Mouse (Mus musculus): ENCODE measurements at regions not wholly inside any gene's neighbourhood (a gene's known extent, or its start where the extent isn't known, plus 50 kb on each side); places are given as distances from the start of the nearest gene placed in this dataset.

- Histone ChIP-seq H3K36me3 (ENCODE audit: insufficient read depth, low read length) (no peaks in the 10 kb centered on the region), H3K9me3 (ENCODE audit: low read length) (no peaks in the 10 kb centered on the region), H3K27ac (no peak overlapping the region), H3K4me3 (ENCODE audit: low read length) (no peak overlapping the region), H3K4me2 (ENCODE audit: low read depth, low read length) (no peak overlapping the region), H3K27me3 (ENCODE audit: insufficient read depth, low read length) (no peaks in the 10 kb centered on the region), H3K4me1 (ENCODE audit: insufficient read depth, low read length) (no peaks in the 10 kb centered on the region), H3K9ac (replicated peaks; ENCODE audit: low read length) (no peak overlapping the region)
- no peak for TF ChIP-seq CTCF (IDR thresholded peaks at IDR 0.05; ENCODE audit: low read depth)
- DNase-seq (ENCODE audit: low spot score) (peak; percentile 62), ATAC-seq (no peak)
- WGBS = 58% methylated on average over 7 of the region's 7 CpGs
Observed at GRCm38 (mm10) chr13:60282543-60283251, 105.5 kb upstream of the Gas1 start.

- 82% methylated on average over 11 of the region's 11 CpGs for WGBS
- H3K36me3 ChIP-seq (ENCODE audit: insufficient read depth, low read length) = no peaks in the 10 kb centered on the region
- no peak for TF ChIP-seq CTCF (IDR thresholded peaks at IDR 0.05; ENCODE audit: low read depth)
- H3K4me1 ChIP-seq (ENCODE audit: insufficient read depth, low read length) = no peaks in the 10 kb centered on the region
- H3K4me2 ChIP-seq (ENCODE audit: low read depth, low read length) = no peak overlapping the region
- no peaks in the 10 kb centered on the region for H3K9me3 ChIP-seq (ENCODE audit: low read length)
- no peaks in the 10 kb centered on the region for H3K27me3 ChIP-seq (ENCODE audit: insufficient read depth, low read length)
- no peak overlapping the region for H3K4me3 ChIP-seq (ENCODE audit: low read length)
- ATAC-seq (no peak), DNase-seq (ENCODE audit: low spot score) (no peak)
- no peak overlapping the region for H3K9ac ChIP-seq (replicated peaks; ENCODE audit: low read length)
- H3K27ac ChIP-seq = no peak overlapping the region
Observed at GRCm38 (mm10) chr13:60286525-60287224, 109.5 kb upstream of the Gas1 start.

- Histone ChIP-seq H3K4me3 (ENCODE audit: low read length) (no peak overlapping the region), H3K27ac (no peak overlapping the region), H3K9ac (replicated peaks; ENCODE audit: low read length) (no peak overlapping the region), H3K4me2 (ENCODE audit: low read depth, low read length) (no peak overlapping the region), H3K36me3 (ENCODE audit: insufficient read depth, low read length) (no peaks in the 10 kb centered on the region), H3K9me3 (ENCODE audit: low read length) (no peaks in the 10 kb centered on the region), H3K4me1 (ENCODE audit: insufficient read depth, low read length) (no peaks in the 10 kb centered on the region), H3K27me3 (ENCODE audit: insufficient read depth, low read length) (no peaks in the 10 kb centered on the region)
- ATAC-seq = no peak; the same call in 1 of the 2 replicates
- no peak for TF ChIP-seq CTCF (IDR thresholded peaks at IDR 0.05; ENCODE audit: low read depth)
- 28% methylated on average over 3 of the region's 3 CpGs for WGBS
- peak; percentile 27 for DNase-seq (ENCODE audit: low spot score)
Observed at GRCm38 (mm10) chr13:60289650-60290049, 112.5 kb upstream of the Gas1 start.

GRCm38 (mm10) chr13:60290820-60291219 is 113.7 kb upstream of the Gas1 start:
- DNase-seq (ENCODE audit: low spot score) (no peak), ATAC-seq (no peak)
- H3K36me3 ChIP-seq (ENCODE audit: insufficient read depth, low read length) = no peaks in the 10 kb centered on the region
- no peaks in the 10 kb centered on the region for H3K4me1 ChIP-seq (ENCODE audit: insufficient read depth, low read length)
- no peak overlapping the region for H3K9ac ChIP-seq (replicated peaks; ENCODE audit: low read length)
- H3K27ac ChIP-seq = no peak overlapping the region
- no peak for TF ChIP-seq CTCF (IDR thresholded peaks at IDR 0.05; ENCODE audit: low read depth)
- whole genome bisulfite sequencing = 78% methylated on average over 4 of the region's 4 CpGs
- no peak overlapping the region for H3K4me3 ChIP-seq (ENCODE audit: low read length)
- no peaks in the 10 kb centered on the region for H3K9me3 ChIP-seq (ENCODE audit: low read length)
- H3K27me3 ChIP-seq (ENCODE audit: insufficient read depth, low read length) = no peaks in the 10 kb centered on the region
- H3K4me2 ChIP-seq (ENCODE audit: low read depth, low read length) = no peak overlapping the region

GRCm38 (mm10) chr13:60291344-60291743 is 114.2 kb upstream of the Gas1 start:
- H3K9me3 ChIP-seq (ENCODE audit: low read length) = no peaks in the 10 kb centered on the region
- 66% methylated on average over 3 of the region's 3 CpGs for WGBS
- no peak for TF ChIP-seq CTCF (IDR thresholded peaks at IDR 0.05; ENCODE audit: low read depth)
- no peak overlapping the region for H3K4me2 ChIP-seq (ENCODE audit: low read depth, low read length)
- H3K9ac ChIP-seq (replicated peaks; ENCODE audit: low read length) = no peak overlapping the region
- ATAC-seq (no peak), DNase-seq (ENCODE audit: low spot score) (no peak)
- H3K36me3 ChIP-seq (ENCODE audit: insufficient read depth, low read length) = no peaks in the 10 kb centered on the region
- no peaks in the 10 kb centered on the region for H3K4me1 ChIP-seq (ENCODE audit: insufficient read depth, low read length)
- H3K27ac ChIP-seq = no peak overlapping the region
- no peaks in the 10 kb centered on the region for H3K27me3 ChIP-seq (ENCODE audit: insufficient read depth, low read length)
- no peak overlapping the region for H3K4me3 ChIP-seq (ENCODE audit: low read length)

GRCm38 (mm10) chr13:60296201-60296895 is 119.2 kb upstream of the Gas1 start:
- no peak overlapping the region for H3K4me2 ChIP-seq (ENCODE audit: low read depth, low read length)
- 62% methylated on average over 13 of the region's 13 CpGs for WGBS
- H3K9me3 ChIP-seq (ENCODE audit: low read length) = no peaks in the 10 kb centered on the region
- TF ChIP-seq CTCF (IDR thresholded peaks at IDR 0.05; ENCODE audit: low read depth) = 0 out of 2 replicates have a peak, but pooled peaks have one; percentile 3
- ATAC-seq (no peak), DNase-seq (ENCODE audit: low spot score) (no peak)
- no peak overlapping the region for H3K27ac ChIP-seq
- no peaks in the 10 kb centered on the region for H3K27me3 ChIP-seq (ENCODE audit: insufficient read depth, low read length)
- no peaks in the 10 kb centered on the region for H3K4me1 ChIP-seq (ENCODE audit: insufficient read depth, low read length)
- no peak overlapping the region for H3K4me3 ChIP-seq (ENCODE audit: low read length)
- H3K36me3 ChIP-seq (ENCODE audit: insufficient read depth, low read length) = no peaks in the 10 kb centered on the region
- H3K9ac ChIP-seq (replicated peaks; ENCODE audit: low read length) = no peak overlapping the region

All from hindbrain, postnatal 0 days (tissue).